Mouse (Mus musculus) forebrain, embryonic 11.5 days (tissue): Measurements from ENCODE around the gene Ccdc189. TPM values are rescaled to one million over a fixed set of nuclear protein-coding genes. Genes with fewer than 3 reads are reported as not detected.
A peak's percentile ranks its signal among the peaks of the same experiment; 100 is the strongest.

ENCODE experiments used
- ATAC-seq: fragments of 200-750 bp; cut with Nextera tagmentation; replicated peaks from 2 replicates; pipeline ENCODE4 v1.8.0; 2017; ENCODE audit warnings: moderate TSS enrichment; ENCODE audit not compliant: low FRiP score
- DNase-seq: peaks from one replicate; pipeline ENCODE4 v3.0.0-alpha.2; 2017; ENCODE audit warnings: low spot score
- H3K27ac ChIP-seq: fragments of 300-500 bp; sonication (generic); 2 replicates; pipeline ENCODE4 v1.5.1; 2014; ENCODE audit warnings: low read depth, low read length
- H3K27me3 ChIP-seq: fragments of 300-500 bp; sonication (generic); 2 replicates; pipeline ENCODE4 v1.6.1; 2014; ENCODE audit warnings: mild to moderate bottlenecking, low read length, mixed read lengths; ENCODE audit not compliant: control insufficient read depth, insufficient read depth
- H3K36me3 ChIP-seq: fragments of 300-500 bp; sonication (generic); 2 replicates; pipeline ENCODE4 v1.6.1; 2014; ENCODE audit warnings: mild to moderate bottlenecking, low read length, moderate library complexity, mixed read lengths; ENCODE audit not compliant: control insufficient read depth, insufficient read depth
- H3K4me1 ChIP-seq: fragments of 300-500 bp; sonication (generic); replicated peaks from 2 replicates; pipeline ENCODE4 v1.6.1; 2014; ENCODE audit warnings: low read length, mixed read lengths; ENCODE audit not compliant: control insufficient read depth, insufficient read depth
- H3K4me2 ChIP-seq: fragments of 300-500 bp; sonication (generic); 2 replicates; pipeline ENCODE4 v1.6.1; 2014; ENCODE audit warnings: low read depth, mild to moderate bottlenecking, low read length, moderate library complexity, mixed read lengths; ENCODE audit not compliant: severe bottlenecking
- H3K4me3 ChIP-seq: fragments of 300-500 bp; sonication (generic); 2 replicates; pipeline ENCODE4 v1.5.1; 2014; ENCODE audit warnings: low read depth, low read length
- H3K9ac ChIP-seq: fragments of 300-500 bp; sonication (generic); 2 replicates; pipeline ENCODE4 v1.6.1; 2014; ENCODE audit warnings: low read length
- H3K9me3 ChIP-seq: fragments of 300-500 bp; sonication (generic); 2 replicates; pipeline ENCODE4 v1.6.1; 2016; ENCODE audit warnings: low read length, mixed read lengths; ENCODE audit not compliant: control insufficient read depth
- WGBS: fragments of 180-500 bp; shearing (Covaris S2); extraction: QIAGEN DNeasy Blood & Tissue Kit; methylation state at CpG from one replicate; pipeline ENCODE4 v1.1.7; 2014; 5-methylcytosine and 5-hydroxymethylcytosine counted together
- polyA plus RNA-seq: library from polyadenylated mRNA; unstranded; fragments of >200 nt; fragmentation: Nextera tagmentation; extraction: Ambion mirVana; gene quantifications from 2 replicates; pipeline ENCODE4 v1.2.1, GENCODE M21; 2014

Gene Ccdc189
- polyA plus RNA-seq, 1 experiment from 2014 or later = 13.5 TPM

DNA sequence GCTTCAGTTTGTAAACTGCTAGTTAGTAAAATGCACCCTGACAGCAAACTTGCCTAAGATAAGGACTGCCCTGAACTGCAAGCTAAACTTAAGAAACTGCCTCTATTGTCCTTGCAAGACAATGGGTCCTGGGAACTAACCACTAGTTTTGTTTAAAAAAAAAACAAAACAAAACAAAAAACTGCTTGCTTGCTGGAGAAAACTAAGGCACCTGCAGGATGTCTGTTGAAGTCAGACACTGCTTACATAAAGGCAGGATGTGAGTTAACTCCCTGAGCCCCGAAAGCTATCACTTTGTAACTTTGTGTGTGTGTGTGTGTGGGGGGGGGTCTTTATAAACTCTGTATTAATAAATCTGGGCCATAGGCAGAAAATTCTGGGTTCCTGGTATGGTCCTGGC is 28.5 kb upstream of the Ccdc189 start:
- peaks cover 14% of the 10 kb centered on the region; the same call in 1 of the 2 replicates for H3K4me1 ChIP-seq

DNA sequence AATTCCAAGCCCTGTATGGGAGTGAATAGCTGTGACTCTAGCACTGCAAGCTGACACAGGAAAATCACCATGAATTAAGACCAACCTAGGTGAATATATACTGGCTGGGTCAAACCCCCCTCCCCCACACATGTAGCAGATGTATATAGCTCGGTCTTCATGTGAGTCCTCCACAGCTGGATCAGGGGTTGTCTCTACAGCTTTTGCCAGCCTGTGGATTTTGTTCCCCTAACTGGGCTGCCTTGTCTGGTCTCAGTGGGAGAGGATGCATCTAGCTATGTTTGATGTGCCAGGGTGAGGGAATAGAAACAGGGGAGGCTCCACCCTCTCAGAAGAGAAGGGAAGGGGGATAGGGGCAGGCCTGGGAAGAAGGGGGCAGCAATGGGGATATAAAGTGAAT is 27.9 kb upstream of the Ccdc189 start:
- no peaks in the 10 kb centered on the region for H3K9me3 ChIP-seq
- DNase-seq (no peak), ATAC-seq (no peak)
- no peak overlapping the region for H3K4me3 ChIP-seq
- peaks cover 14% of the 10 kb centered on the region; the same call in 1 of the 2 replicates for H3K4me1 ChIP-seq
- no peak overlapping the region for H3K9ac ChIP-seq
- peak overlapping the region; percentile 21; the same call in 1 of the 2 replicates for H3K4me2 ChIP-seq
- WGBS = 75% methylated on average over 1 of the region's 1 CpGs
- H3K27me3 ChIP-seq = no peaks in the 10 kb centered on the region
- no peak overlapping the region for H3K27ac ChIP-seq
- H3K36me3 ChIP-seq = peaks cover 8% of the 10 kb centered on the region; the same call in 1 of the 2 replicates

More for the DNA sequence above, 28.5 kb upstream of the Ccdc189 start:
- Histone ChIP-seq H3K4me3 (no peak overlapping the region), H3K9me3 (no peaks in the 10 kb centered on the region), H3K27ac (no peak overlapping the region), H3K4me2 (no peak overlapping the region), H3K9ac (no peak overlapping the region), H3K36me3 (peaks cover 3% of the 10 kb centered on the region; the same call in 1 of the 2 replicates), H3K27me3 (no peaks in the 10 kb centered on the region)
- no peak for DNase-seq
- 65% methylated on average over 1 of the region's 1 CpGs for WGBS
- no peak for ATAC-seq

DNA sequence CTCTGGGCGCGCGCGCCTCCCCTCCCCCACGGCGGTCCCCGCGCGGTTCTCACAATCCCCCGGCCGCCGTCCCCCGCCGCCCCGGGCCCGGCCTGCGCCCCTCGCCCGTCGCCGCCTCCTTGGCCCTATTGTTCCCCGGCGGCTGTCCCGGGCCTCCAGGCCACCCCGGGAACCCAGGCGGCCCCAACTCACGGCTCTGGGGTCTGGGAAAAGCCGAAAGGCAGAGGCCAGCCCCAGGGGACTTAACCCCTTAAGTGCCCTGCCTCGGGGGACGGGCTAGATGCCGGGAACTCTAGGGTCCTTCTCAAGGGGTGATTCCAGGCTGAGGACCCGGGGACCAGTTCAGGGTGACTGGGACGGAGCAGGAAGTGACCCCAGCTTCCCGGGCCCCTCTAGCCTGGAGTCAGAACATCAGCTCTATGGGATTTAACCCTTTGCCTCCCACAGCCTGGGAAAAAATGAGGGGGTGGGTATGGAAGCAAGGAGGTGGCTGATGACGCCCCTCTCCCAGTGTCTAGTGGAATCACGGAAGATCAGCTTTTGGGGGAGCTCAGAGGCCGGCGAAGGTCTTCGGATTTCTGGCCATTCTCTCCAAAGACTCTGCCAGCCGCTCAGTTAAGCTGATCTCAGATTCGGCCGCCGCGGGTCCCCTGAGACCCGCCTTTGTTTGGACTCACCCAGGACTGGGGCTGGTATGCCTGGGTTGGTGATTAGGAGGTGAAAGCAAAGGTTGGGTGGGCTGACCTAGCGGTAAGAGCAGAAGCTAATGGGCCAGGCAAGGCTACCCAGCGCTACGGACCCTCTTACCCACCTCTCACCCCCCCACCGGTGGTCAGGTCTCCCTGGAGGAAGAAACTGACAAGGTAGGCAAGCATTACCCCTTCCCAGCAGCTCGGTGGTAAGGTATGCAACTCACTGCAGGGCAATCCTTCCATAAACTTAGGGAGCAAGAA is 26.8 kb upstream of the Ccdc189 start, which contains the start of gene Zfp629:
Gene Zfp629 (minus strand): TSS at position 907 of the 953 bp plus-strand sequence.
- Histone ChIP-seq H3K9me3 (no peaks in the 10 kb centered on the region), H3K4me1 (peaks cover 14% of the 10 kb centered on the region; the same call in 1 of the 2 replicates), H3K27me3 (no peaks in the 10 kb centered on the region), H3K9ac (peak within 1 kb of the TSS; percentile 97), H3K4me2 (peak within 1 kb of the TSS; percentile 84), H3K27ac (peak within 1 kb of the TSS; percentile 80), H3K36me3 (peaks cover 19% of the 10 kb centered on the region), H3K4me3 (peak within 1 kb of the TSS; percentile 99)
- ATAC-seq = peak; percentile 88
- WGBS = under 1% methylated on average over 43 of the region's 50 CpGs
- DNase-seq = peak; percentile 90

DNA sequence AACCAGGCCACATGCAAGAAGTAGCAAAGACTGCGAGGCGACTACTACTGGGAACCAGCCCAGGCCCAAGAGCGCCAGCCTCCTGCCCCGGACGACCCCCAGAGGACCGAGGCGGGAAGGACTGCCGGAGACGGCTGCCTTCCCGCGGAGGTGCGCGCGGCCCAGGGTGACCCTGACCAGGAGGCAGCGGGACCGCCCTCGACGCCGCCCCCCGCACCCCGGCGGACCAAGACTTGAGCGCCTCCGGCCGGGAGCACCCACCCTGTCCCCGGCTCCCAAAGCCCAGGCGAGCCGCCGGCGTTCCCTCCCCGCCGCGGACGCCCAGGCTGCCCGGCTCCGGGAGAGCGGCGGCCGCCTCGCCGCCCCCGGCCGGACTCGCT is 26.1 kb upstream of the Ccdc189 start:
- WGBS = 0% methylated on average over 24 of the region's 44 CpGs
- ATAC-seq = peak; percentile 53
- H3K9me3 ChIP-seq = no peaks in the 10 kb centered on the region

DNA sequence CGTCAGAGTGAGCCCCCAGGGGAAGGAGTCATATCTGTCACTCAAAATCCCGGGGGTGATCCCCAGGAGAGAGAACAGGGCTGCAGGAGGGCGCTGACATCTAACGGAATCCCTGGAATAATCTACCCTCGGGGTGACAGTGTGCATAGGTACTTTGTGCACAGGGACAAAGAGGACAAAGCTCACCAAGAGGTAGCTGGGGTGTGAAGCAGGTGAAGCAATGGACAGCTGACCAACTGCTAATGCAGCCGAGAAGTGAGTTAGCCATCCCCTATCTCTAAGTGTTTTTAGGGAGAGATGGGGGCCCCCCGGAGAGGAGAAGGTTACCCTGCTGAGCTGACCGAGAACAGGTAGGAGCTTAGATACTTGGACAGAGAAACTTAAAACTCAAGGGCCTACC is 25.7 kb upstream of the Ccdc189 start:
- Histone ChIP-seq H3K9me3 (no peaks in the 10 kb centered on the region), H3K27ac (no peak overlapping the region), H3K27me3 (no peaks in the 10 kb centered on the region), H3K36me3 (peaks cover 22% of the 10 kb centered on the region), H3K4me2 (peak overlapping the region; percentile 84), H3K4me3 (peak overlapping the region; percentile 99), H3K4me1 (peaks cover 14% of the 10 kb centered on the region; the same call in 1 of the 2 replicates), H3K9ac (peak overlapping the region; percentile 97)
- whole genome bisulfite sequencing = 17% methylated on average over 8 of the region's 8 CpGs
- ATAC-seq (no peak), DNase-seq (no peak)

More for the DNA sequence above, 26.1 kb upstream of the Ccdc189 start:
- H3K4me3 ChIP-seq = peak overlapping the region; percentile 99
- no peaks in the 10 kb centered on the region for H3K27me3 ChIP-seq
- peak overlapping the region; percentile 80 for H3K27ac ChIP-seq
- H3K9ac ChIP-seq = peak overlapping the region; percentile 97
- H3K4me2 ChIP-seq = peak overlapping the region; percentile 84
- peaks cover 22% of the 10 kb centered on the region for H3K36me3 ChIP-seq
- H3K4me1 ChIP-seq = peaks cover 14% of the 10 kb centered on the region; the same call in 1 of the 2 replicates
- DNase-seq = peak; percentile 81

DNA sequence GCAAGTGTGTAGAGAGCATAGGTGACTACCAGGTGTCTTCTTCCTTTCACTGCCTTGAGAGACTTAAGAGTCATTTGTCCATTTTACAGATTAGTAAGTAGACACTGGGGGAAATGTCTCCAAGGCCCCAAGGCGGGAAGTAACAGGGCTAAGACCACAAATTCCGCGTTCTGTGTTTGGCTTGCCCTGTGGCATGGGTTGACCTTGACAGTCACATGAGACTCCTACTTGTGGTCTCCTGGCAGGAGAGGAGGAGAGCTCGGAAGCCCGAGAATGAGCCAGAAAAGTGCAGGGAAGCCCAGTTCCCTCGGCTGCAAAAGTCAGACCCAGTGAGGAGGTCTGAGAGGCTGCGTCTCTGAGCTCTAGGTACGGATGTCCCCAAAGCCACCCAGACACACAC is 25.1 kb upstream of the Ccdc189 start:
- Histone ChIP-seq H3K9ac (peak overlapping the region; percentile 97; the same call in 1 of the 2 replicates), H3K4me3 (peak overlapping the region; percentile 2; the same call in 1 of the 2 replicates), H3K27ac (no peak overlapping the region), H3K4me1 (peaks cover 14% of the 10 kb centered on the region; the same call in 1 of the 2 replicates), H3K36me3 (peaks cover 28% of the 10 kb centered on the region), H3K27me3 (no peaks in the 10 kb centered on the region), H3K9me3 (no peaks in the 10 kb centered on the region), H3K4me2 (peak overlapping the region; percentile 84; the same call in 1 of the 2 replicates)
- 92% methylated on average over 8 of the region's 8 CpGs for WGBS
- DNase-seq = no peak
- no peak for ATAC-seq

DNA sequence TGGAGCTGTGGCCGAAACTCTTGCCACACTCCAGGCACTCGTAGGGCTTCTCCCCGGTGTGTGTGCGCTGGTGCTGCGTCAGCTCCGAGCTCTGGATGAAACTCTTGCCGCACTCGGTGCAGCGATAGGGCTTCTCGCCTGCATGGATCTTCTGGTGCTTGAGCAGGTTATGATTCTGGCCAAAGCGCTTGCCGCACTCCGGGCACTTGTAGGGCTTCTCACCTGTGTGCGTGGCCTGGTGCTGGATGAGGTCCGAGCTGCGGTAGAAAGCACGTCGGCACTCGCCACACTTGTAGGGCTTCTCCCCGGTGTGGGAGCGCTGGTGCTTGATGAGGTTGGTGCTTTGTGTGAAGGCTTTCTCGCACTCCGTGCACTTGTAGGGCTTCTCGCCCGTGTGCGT is 23.2 kb upstream of the Ccdc189 start:
- H3K27ac ChIP-seq = no peak overlapping the region
- no peak for ATAC-seq

DNA sequence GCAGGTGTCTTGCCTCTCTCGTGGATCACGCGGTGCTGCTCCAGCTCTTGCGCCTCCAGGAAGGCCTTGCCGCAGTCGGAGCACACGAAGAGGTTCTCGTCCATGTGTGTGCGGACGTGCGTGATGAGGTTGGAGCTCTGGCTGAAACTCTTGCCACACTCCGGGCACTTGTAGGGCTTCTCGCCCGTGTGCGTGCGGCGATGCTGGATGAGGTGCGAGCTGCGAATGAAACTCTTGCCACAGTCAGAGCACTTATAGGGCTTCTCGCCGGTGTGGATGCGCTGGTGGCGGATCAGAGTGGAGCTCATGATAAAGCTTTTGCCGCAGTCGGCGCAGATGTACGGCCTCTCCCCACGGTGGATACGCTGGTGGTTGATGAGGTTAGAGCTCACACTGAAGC is 22.6 kb upstream of the Ccdc189 start:
- H3K9ac ChIP-seq = no peak overlapping the region
- H3K27ac ChIP-seq = no peak overlapping the region
- 95% methylated on average over 29 of the region's 29 CpGs for WGBS
- peaks cover 11% of the 10 kb centered on the region; the same call in 1 of the 2 replicates for H3K4me1 ChIP-seq
- H3K9me3 ChIP-seq = no peaks in the 10 kb centered on the region
- no peaks in the 10 kb centered on the region for H3K27me3 ChIP-seq
- peaks cover 28% of the 10 kb centered on the region for H3K36me3 ChIP-seq
- no peak overlapping the region for H3K4me3 ChIP-seq
- H3K4me2 ChIP-seq = no peak overlapping the region
- ATAC-seq (no peak), DNase-seq (peak; percentile 44)

More for the DNA sequence above, 23.2 kb upstream of the Ccdc189 start:
- no peaks in the 10 kb centered on the region for H3K27me3 ChIP-seq
- no peak overlapping the region for H3K9ac ChIP-seq
- peak; percentile 51 for DNase-seq
- H3K9me3 ChIP-seq = no peaks in the 10 kb centered on the region
- peaks cover 28% of the 10 kb centered on the region for H3K36me3 ChIP-seq
- no peak overlapping the region for H3K4me2 ChIP-seq
- H3K4me3 ChIP-seq = no peak overlapping the region
- WGBS = 98% methylated on average over 26 of the region's 26 CpGs
- H3K4me1 ChIP-seq = peaks cover 12% of the 10 kb centered on the region; the same call in 1 of the 2 replicates
